In genomic region chr13:32268284-32268683, GRCm38 (mm10) we compare ENCODE assay signal across 19 mouse cellular contexts.
"Had no signal": no experiment of that assay in that cellular context is flagged by ENCODE, and none has a peak within 500 bp of the region (broad histone marks: within the 10 kb centered on the region; RNA-seq: fewer than 3 reads in every experiment).

No protein-coding gene starts in this region.

- DNase-seq: kidney, adult 8-10 months; kidney, postnatal 10 days; kidney, postnatal 36 days; layer of hippocampus, postnatal 36 days; liver, embryonic 13.5 days; lung, adult 2 months; lung, postnatal 14 days; lung, postnatal 4 days; right cerebral cortex, postnatal 25 days; spleen, adult 18-20 months; thymus, adult 2 months; thymus, postnatal 14 days; thymus, postnatal 4 days had no signal

- H3K9ac ChIP-seq: kidney, embryonic 15.5 days; liver, embryonic 13.5 days; midbrain, embryonic 12.5 days; neural tube, embryonic 12.5 days; neural tube, embryonic 15.5 days had no signal

- ATAC-seq: midbrain, embryonic 16.5 days had no signal

- H3K27me3 ChIP-seq: kidney, embryonic 15.5 days; liver, embryonic 13.5 days; midbrain, embryonic 12.5 days; neural tube, embryonic 12.5 days; neural tube, embryonic 15.5 days had no signal

- H3K27ac ChIP-seq: kidney, embryonic 15.5 days; left cerebral cortex, adult 2 months; liver, embryonic 13.5 days; midbrain, embryonic 12.5 days; neural tube, embryonic 12.5 days; neural tube, embryonic 15.5 days had no signal

- H3K4me1 ChIP-seq: kidney, embryonic 15.5 days; liver, embryonic 13.5 days; neural tube, embryonic 12.5 days; neural tube, embryonic 15.5 days had no signal

- H3K4me3 ChIP-seq: kidney, embryonic 15.5 days; left cerebral cortex, adult 2 months; liver, embryonic 13.5 days; midbrain, embryonic 12.5 days; neural tube, embryonic 12.5 days; neural tube, embryonic 15.5 days had no signal

- H3K4me2 ChIP-seq: kidney, embryonic 15.5 days; liver, embryonic 13.5 days; midbrain, embryonic 12.5 days; neural tube, embryonic 12.5 days; neural tube, embryonic 15.5 days had no signal

- H3K9me3 ChIP-seq: kidney, embryonic 15.5 days; liver, embryonic 13.5 days; midbrain, embryonic 12.5 days; neural tube, embryonic 12.5 days; neural tube, embryonic 15.5 days had no signal

- H3K36me3 ChIP-seq: kidney, embryonic 15.5 days; liver, embryonic 13.5 days; midbrain, embryonic 12.5 days; neural tube, embryonic 12.5 days; neural tube, embryonic 15.5 days had no signal
